ENCODE assay signal across 45 mouse cellular contexts in the genomic region with DNA sequence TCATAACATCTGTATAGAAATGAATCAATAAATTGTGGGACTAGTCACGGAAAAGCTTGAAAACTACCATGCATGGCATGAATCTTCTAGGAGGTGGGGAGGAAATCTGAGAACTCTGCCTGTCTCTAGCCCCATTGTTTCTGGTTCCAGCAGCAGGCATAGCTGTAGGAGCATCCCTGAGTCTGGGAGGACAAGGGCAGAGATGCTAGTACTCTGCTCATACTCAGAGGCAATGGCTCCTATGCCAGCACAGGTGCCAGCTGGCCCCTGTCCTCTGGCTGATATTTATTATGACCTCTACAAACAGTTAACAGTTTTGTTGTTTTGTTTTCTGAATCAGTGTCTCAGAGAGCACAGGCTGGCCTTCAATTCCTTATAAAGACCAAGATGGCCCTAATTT. TPM values are rescaled to one million over a fixed set of nuclear protein-coding genes. Genes with fewer than 3 reads are reported as not detected.
"Had no signal": no experiment of that assay in that cellular context is flagged by ENCODE, and none has a peak within 500 bp of the region (broad histone marks: within the 10 kb centered on the region; RNA-seq: fewer than 3 reads in every experiment).

No protein-coding gene starts in this region.

- H3K4me3 ChIP-seq: left cerebral cortex, adult 2 months; limb, embryonic 10.5 days; limb, embryonic 12.5 days; limb, embryonic 13.5 days; limb, embryonic 15.5 days; liver, embryonic 13.5 days; liver, embryonic 15.5 days; lung, embryonic 15.5 days; megakaryocyte, embryonic 14.5 days; midbrain, embryonic 10.5 days; midbrain, embryonic 12.5 days; midbrain, embryonic 13.5 days; midbrain, embryonic 15.5 days; myocyte; neural tube, embryonic 12.5 days had no signal

- H3K27ac ChIP-seq: left cerebral cortex, adult 2 months; limb, embryonic 10.5 days; limb, embryonic 12.5 days; limb, embryonic 13.5 days; limb, embryonic 15.5 days; liver, embryonic 13.5 days; liver, embryonic 14.5 days; liver, embryonic 15.5 days; lung, embryonic 15.5 days; macrophage; midbrain, embryonic 10.5 days; midbrain, embryonic 12.5 days; midbrain, embryonic 13.5 days; midbrain, embryonic 15.5 days; neural tube, embryonic 12.5 days had no signal

- H3K27me3 ChIP-seq: limb, embryonic 12.5 days; limb, embryonic 13.5 days; limb, embryonic 15.5 days; liver, embryonic 13.5 days; liver, embryonic 15.5 days; midbrain, embryonic 12.5 days; midbrain, embryonic 13.5 days; midbrain, embryonic 15.5 days; neural tube, embryonic 12.5 days had no signal

- H3K9ac ChIP-seq: limb, embryonic 12.5 days; limb, embryonic 13.5 days; limb, embryonic 15.5 days; liver, embryonic 13.5 days; liver, embryonic 14.5 days; liver, embryonic 15.5 days; lung, embryonic 14.5 days; lung, embryonic 15.5 days; midbrain, embryonic 12.5 days; midbrain, embryonic 13.5 days; midbrain, embryonic 15.5 days; neural tube, embryonic 12.5 days had no signal

- H3K36me3 ChIP-seq: limb, embryonic 10.5 days; limb, embryonic 12.5 days; limb, embryonic 13.5 days; limb, embryonic 15.5 days; liver, embryonic 13.5 days; liver, embryonic 15.5 days; lung, embryonic 15.5 days; midbrain, embryonic 10.5 days; midbrain, embryonic 12.5 days; midbrain, embryonic 13.5 days; midbrain, embryonic 15.5 days; neural tube, embryonic 12.5 days had no signal

- H3K9me3 ChIP-seq: limb, embryonic 10.5 days; limb, embryonic 12.5 days; limb, embryonic 13.5 days; limb, embryonic 15.5 days; liver, embryonic 13.5 days; liver, embryonic 15.5 days; lung, embryonic 15.5 days; megakaryocyte, embryonic 14.5 days; midbrain, embryonic 10.5 days; midbrain, embryonic 12.5 days; midbrain, embryonic 13.5 days; midbrain, embryonic 15.5 days; neural tube, embryonic 12.5 days had no signal

- H3K4me2 ChIP-seq: limb, embryonic 12.5 days; limb, embryonic 13.5 days; limb, embryonic 15.5 days; liver, embryonic 13.5 days; liver, embryonic 15.5 days; lung, embryonic 14.5 days; lung, embryonic 15.5 days; midbrain, embryonic 11.5 days; midbrain, embryonic 12.5 days; midbrain, embryonic 13.5 days; midbrain, embryonic 15.5 days; neural tube, embryonic 12.5 days had no signal

- H3K4me1 ChIP-seq: limb, embryonic 12.5 days; limb, embryonic 13.5 days; limb, embryonic 15.5 days; liver, embryonic 13.5 days; liver, embryonic 15.5 days; lung, embryonic 15.5 days; megakaryocyte, embryonic 14.5 days; midbrain, embryonic 10.5 days; midbrain, embryonic 12.5 days; midbrain, embryonic 15.5 days had no signal

- ATAC-seq: lung, postnatal 0 days; midbrain, embryonic 13.5 days; midbrain, embryonic 15.5 days; midbrain, embryonic 16.5 days had no signal

- DNase-seq: left cerebral cortex, postnatal 4 days; liver; liver, embryonic 13.5 days; lung, adult 18-20 months; lung, adult 2 months; lung, embryonic 14.5 days; lung, postnatal 14 days; lung, postnatal 36 days; lung, postnatal 4 days; midbrain, embryonic 14.5 days had no signal

RNA-seq across cellular contexts. Expression of gene Galntl5, which starts 16.9 kb away (rescaled TPM):
- total RNA-seq: left cerebral cortex, adult 18-20 months; left cerebral cortex, adult 2 months; left cerebral cortex, adult 8-10 months; left cerebral cortex, postnatal 10 days; left cerebral cortex, postnatal 14 days; left cerebral cortex, postnatal 25 days; left cerebral cortex, postnatal 36 days; left cerebral cortex, postnatal 4 days; megakaryocyte progenitor cell, adult 5-6 weeks; megakaryocyte, adult 5-6 weeks; megakaryocyte-erythroid progenitor cell, adult 5-6 weeks; midbrain, postnatal 0 days; monocyte, adult 5-6 weeks had no signal
- polyA plus RNA-seq: limb, embryonic 10.5 days; limb, embryonic 11.5 days; limb, embryonic 12.5 days; limb, embryonic 13.5 days; limb, embryonic 14.5 days; limb, embryonic 15.5 days; liver, embryonic 13.5 days; liver, embryonic 14.5 days; liver, embryonic 15.5 days; liver, embryonic 16.5 days; lung, adult 2 months; lung, embryonic 14.5 days; lung, embryonic 15.5 days; lung, embryonic 16.5 days; lung, postnatal 0 days; macrophage; midbrain, embryonic 10.5 days; midbrain, embryonic 11.5 days; midbrain, embryonic 12.5 days; midbrain, embryonic 13.5 days; midbrain, embryonic 14.5 days; midbrain, embryonic 15.5 days; midbrain, embryonic 16.5 days; midbrain, postnatal 0 days; myocyte; neural tube, embryonic 11.5 days; neural tube, embryonic 12.5 days had no signal

RNA-seq across cellular contexts. Expression of gene E130116L18Rik, which starts 58.6 kb away (rescaled TPM):
- total RNA-seq: left cerebral cortex, adult 18-20 months; left cerebral cortex, adult 2 months; left cerebral cortex, adult 8-10 months; left cerebral cortex, postnatal 10 days; left cerebral cortex, postnatal 14 days; left cerebral cortex, postnatal 25 days; left cerebral cortex, postnatal 36 days; left cerebral cortex, postnatal 4 days; megakaryocyte progenitor cell, adult 5-6 weeks; megakaryocyte, adult 5-6 weeks; megakaryocyte-erythroid progenitor cell, adult 5-6 weeks; midbrain, postnatal 0 days; monocyte, adult 5-6 weeks had no signal
- polyA plus RNA-seq: limb, embryonic 10.5 days; limb, embryonic 11.5 days; limb, embryonic 12.5 days; limb, embryonic 13.5 days; limb, embryonic 14.5 days; limb, embryonic 15.5 days; liver, embryonic 13.5 days; liver, embryonic 14.5 days; liver, embryonic 15.5 days; liver, embryonic 16.5 days; lung, adult 2 months; lung, embryonic 14.5 days; lung, embryonic 15.5 days; lung, embryonic 16.5 days; macrophage; midbrain, embryonic 10.5 days; midbrain, embryonic 11.5 days; midbrain, embryonic 12.5 days; midbrain, embryonic 13.5 days; midbrain, embryonic 14.5 days; midbrain, embryonic 16.5 days; myocyte; neural tube, embryonic 11.5 days; neural tube, embryonic 12.5 days had no signal
